Mouse (Mus musculus): Measurements from ENCODE around the gene Tefm.
"Not testable (repeated sequence)": the region's sequence is repeated elsewhere in the genome, so short reads cannot be mapped to it uniquely, and the experiment has no call there.

Gene Tefm

DNA sequence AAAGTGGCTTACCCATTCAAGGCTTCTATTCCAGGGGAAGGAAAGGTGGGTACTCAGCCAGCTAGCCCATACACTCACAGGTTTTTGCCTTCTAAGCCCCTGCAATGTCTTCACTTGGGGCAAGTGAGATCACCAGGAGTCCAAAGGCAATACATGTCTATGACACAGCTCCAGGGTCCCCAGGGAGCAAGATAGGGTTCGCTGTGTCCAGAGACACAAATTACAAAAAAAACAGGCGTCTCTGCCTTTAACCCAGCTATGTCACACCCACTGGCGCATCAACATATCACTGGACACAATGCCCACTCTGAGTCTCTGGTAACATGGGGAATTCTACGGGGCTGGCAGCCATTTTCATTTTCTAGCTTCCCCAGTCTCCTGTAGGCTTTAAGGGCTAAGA is 14.0 kb upstream of the Tefm start:
- no peak for DNase-seq

DNA sequence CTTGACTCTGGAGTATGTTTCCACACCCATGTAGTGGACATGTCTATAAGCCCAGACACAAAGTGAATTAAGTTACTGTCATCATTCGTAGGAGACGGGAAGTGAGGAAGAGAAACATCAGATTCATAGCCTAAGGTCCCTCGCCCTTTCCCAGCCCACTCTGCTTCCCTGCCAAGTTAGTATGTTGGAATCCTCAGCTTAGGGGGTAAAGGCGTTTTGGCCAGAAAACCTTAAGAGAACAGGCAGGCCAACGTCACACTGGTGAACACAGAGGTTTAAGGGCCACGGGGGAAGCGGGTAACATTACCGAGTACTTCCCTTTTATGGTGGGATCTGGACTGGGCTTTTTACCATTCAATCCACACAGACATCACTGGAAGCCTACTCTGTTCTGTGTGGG is 13.6 kb upstream of the Tefm start:
- no peak for DNase-seq

DNA sequence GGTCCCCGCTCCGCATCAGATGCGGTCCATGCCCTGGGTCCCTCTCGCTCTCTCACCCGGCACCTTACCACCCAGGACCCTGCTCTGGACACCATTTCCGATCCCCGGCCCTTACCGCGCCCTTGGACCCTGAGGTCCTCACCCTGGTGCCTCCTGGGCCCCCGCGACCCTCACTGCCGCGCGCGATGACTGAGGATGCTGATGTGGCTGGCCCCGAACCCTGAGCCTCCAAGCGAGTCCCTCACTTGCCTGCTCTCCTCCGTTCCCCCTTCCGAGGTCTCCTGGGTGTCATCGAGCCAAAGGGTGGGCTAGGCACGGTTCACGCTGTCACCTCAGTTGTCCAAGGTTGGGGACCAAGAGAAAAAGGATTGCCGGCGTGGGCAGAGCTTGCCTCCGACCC is 12.5 kb upstream of the Tefm start:
- no peak for DNase-seq

DNA sequence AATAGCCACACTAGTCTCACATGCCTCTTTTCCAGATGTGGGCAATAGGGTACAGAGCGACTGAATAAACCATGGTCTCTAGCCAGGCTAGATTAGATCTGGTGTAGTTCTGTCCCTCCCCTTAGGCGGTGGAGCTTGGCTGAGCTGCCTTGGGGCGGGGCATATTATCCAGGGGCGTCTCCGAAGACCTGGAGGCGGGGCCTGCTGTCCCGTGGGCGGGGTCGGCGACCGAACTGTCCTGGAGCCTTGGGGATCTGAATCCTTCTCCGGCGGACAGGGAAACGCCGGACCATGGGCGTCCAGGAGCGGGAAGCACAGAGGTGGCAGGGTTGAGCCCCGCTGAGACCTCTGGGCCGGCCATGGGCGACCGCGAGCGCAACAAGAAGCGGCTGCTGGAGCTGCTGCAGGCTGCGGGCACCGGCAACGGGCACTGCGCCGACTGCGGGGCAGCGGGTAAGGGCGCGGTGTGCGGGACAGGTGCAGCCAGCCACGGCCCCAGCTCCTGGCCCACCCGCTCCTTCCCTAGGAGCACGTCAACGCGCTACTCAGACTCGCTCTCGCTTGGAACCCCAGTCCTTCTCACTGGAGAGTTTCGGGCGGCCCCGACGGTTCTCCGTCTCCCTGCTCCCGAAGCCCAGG is 12.0 kb upstream of the Tefm start, which contains the start of gene Adap2:
Gene Adap2 (plus strand): TSS at position 249 of the 639 bp plus-strand sequence.
- peak; percentile 18 to 38 for DNase-seq

DNA sequence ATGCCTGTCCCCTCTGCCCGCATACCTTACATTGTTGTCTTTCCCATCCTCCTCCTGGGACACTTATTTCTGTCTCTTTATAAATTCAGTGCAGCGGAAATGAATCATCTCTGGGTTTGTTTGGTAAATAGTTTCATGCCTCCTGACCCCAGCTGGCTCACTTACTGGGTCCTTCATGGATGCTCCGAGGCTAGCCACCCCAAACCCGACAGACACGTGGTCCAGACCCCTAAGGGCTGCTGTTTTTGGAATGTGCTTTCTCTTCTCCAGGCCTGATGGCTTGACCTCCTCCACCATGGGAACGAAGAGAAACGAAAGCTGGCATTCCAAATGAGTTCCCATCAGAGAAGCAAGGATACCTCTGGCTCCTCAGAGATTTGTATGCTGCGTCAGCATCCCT is 10.4 kb upstream of the Tefm start:
- DNase-seq, result no peak

DNA sequence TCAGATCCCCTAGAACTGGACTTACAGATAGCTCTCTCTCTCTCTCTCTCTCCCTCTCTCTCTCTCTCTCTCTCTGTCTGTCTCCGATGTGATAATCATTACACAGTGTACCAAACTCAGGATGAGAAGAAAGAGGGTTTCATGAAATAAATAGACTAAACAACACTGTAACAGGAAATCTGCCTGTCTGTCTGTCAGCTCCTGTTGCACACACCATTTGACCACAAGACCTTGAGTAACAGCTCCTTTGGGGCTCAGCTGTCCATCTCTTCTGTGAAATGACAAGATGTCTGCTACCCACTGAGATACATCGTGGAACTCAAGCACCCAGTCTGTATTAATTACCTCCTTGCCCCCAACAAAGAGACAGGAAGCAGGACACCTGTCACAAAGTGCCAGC is 9.6 kb upstream of the Tefm start:
- no peak for DNase-seq

DNA sequence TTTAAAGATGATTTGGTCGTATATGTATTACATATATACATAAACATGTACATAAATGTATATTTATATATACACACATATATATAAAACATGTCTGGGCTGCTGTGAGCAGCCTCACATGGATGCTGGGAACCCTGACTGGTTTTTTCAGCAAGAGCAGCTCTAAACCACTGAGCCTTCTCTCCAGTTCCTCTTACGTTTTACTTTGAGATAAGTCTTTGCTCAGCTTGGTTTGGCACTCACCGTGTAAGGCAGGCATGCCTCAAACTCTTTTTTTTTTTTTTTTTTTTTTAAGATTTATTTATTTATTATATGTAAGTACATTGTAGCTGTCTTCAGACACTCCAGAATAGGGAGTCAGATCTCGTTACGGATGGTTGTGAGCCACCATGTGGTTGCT is 8.6 kb upstream of the Tefm start:
- DNase-seq, result no peak

DNA sequence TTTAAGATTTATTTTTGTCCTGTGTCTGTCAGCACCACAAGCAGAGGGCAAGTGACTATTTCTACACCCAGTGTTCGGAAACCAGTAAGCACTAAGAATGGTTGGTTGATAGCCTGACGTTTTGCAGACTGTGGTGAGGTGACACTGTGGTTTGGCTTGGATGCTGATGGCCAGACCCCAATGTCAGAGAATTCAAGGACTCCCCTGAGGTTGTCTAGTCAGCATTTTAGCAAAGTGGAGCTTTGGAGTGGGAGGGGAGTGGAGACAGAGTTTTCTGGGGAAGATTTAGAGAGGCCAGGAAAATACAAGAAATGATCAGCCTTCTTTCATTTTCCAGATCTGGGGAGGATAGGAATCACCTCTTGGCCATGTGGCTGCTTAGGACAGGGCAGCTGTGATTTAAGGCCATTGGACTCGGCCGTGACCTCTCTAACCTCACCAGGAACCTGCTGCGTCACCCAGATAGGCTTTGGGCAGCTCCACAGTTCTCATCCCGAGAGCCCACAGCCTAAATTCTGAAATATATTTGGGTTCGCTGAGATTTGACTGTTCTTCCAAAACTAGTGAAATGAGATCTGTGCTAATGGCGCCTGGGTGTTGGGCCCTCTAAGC is 7.5 kb upstream of the Tefm start:
- DNase-seq, result no peak

DNA sequence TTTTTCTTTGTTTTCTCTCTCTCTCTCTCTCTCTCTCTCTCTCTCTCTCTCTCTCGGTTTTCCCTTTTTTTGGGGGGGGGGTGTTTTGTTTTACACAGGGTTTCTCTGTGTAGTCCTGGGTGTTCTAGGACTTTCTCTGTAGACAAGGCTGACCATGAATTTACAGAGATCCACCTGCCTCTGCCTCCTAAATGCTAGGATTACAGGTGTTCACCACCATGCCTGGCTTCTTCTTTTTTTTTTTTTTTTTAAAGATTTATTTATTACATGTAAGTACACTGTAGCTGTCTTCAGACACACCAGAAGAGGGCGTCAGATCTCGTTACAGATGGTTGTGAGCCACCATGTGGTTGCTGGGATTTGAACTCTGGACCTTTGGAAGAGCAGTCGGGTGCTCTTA is 7.0 kb upstream of the Tefm start:
- not testable (repeated sequence) for DNase-seq

DNA sequence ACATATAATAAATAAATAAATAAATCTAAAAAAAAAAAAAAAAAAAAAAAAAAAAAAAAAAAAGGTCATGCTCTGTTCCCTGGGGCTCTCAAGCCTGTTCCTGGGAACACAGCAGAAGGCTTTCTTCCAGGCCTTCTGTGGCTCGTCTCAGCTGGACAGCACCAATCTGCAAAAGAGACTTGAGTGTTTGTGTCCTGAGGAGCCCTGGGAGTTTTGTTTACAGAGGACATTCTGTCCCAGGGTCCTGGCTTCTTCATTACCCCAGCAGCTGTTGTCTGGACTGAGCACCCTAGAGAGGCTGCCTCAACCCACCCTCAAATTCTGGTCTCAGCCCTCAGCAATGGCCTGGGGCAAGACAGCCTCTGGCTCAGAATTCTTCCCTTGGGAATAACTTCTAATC is 6.3 kb upstream of the Tefm start:
- no peak for DNase-seq

DNA sequence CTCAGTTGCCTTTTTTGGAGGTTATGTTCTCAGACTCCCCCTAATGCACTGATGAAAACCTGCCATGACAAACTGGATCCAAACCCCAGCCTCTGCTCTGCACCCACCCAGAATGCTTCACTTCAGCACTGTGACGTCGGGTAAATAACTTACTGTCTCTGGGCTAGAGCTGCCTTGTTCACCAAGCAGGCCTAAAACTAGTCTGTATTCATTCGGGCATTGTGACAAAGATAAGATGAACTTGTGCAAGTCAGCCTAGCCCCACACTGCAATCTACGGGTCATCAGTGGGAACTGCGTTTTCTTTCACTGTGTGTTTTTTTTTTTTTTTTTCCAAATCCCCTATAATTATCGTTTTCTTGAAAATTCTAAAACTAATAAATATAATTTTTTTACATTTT is 5.8 kb upstream of the Tefm start:
- no peak for DNase-seq

DNA sequence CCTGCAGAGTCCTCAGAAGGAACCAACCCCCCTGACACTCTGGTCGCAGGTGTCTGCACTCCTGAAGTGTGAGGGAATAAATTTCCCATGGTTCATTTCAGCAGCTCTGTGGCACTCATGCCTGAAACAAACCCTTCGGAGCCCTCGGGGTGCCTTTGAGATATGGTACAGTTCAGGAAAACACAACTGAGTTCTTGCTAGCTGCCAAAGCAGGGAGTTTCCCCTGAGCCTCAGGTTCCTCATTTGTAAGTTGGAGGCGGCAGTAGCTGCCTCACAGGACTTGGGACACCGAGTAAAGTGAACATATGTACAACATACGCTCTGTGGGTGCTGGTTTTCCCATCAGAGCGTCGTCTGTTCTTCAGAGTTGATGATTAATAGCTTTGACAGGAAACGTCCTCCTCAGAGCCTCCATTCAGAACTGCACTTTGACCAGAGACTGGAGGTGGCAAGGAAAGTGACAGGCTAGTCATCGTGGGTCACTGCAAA is 3.9 kb upstream of the Tefm start:
- DNase-seq, result no peak

DNA sequence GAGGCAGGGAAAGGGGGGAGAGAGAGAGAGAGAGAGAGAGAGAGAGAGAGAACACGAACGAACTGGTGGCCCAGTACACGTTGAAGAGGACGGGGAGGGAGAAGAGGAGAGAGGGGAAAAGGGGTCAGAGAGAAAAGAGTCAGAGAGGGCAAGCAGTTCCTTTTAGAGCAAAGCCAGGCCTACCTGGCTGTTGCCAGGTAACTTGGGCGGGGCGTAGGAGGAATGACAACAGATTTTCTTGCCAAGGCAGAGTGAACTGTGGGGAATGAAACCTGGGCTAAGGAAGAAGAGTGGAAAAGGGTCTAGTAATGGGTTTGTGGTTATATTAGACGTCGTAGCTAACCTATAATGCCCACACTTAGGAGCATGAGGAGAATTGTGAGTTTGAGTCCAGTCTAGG is 897 bp upstream of the Tefm start:
- no peak for DNase-seq

DNA sequence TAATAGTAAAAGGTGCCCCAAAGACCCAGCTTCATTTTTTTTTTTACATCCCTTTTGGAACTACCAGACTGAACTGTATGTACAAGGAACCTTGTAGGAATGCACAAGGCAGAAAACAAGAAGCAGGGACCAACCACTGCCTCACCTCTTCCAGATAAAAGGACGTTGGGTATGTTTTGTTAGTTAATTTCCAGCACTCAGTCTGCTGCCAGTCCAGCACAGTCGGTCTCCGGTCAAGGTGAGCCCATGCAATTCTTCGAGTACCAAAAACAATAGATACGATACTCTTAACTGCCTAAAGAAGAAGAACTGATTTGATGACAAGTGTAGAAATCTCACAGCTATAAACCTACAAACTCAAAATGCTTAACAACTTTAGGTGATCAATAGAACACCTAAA is 4.2 kb downstream of the Tefm start:
- DNase-seq, result no peak

DNA sequence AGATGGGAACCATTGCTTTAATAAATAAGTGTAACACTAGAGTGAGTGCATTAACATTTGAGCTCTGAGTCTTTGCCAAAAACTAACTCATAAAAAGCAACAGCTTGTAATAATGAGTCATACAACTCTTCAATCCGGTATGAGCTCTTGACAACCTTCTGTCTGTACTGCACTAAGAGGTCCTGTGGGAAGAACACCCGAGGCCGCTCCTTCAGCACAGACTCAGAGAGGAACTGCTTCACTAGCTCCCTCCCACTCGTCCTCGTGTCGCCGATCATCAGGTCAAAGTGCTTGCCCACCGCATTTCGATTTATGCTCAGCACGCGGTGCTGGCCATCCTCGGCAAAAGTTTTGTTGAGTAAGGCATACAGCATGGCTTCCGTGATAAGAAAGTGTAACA is 5.2 kb downstream of the Tefm start:
- no peak for DNase-seq

DNA sequence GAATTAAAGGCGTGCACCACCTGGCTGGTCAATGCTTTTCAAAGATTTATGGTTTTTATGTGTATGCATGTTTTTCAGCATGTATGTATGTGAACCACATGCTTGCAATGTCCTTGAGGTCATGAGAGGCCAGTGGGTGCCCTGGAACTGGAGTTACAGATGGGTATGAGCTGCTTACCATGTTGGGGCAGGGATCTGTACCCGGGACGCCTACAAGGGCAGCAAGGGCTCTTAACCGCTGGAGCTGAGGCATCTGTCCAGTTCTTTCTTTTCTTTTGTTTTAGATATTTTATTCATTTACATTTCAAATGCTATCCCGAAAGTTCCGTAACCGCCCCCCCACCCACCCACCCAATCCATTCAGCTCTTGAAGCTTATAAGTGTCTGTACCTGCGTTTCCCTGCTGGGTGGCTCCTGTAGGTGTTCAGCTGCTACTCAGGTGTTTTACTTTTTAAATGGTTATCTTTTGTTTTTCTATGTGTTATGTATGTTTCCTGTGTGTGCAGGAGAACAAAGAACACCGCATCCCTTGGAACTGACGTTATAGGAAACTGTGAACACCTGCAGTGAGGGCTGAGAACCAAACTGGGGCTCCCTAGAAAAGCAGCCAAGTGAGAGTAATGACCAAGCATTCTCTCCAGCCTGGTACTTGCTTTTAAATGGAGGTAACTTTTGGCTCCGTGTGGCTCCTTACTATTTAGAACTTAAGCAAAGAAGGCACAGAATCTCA is 5.9 kb downstream of the Tefm start:
- DNase-seq, result no peak

DNA sequence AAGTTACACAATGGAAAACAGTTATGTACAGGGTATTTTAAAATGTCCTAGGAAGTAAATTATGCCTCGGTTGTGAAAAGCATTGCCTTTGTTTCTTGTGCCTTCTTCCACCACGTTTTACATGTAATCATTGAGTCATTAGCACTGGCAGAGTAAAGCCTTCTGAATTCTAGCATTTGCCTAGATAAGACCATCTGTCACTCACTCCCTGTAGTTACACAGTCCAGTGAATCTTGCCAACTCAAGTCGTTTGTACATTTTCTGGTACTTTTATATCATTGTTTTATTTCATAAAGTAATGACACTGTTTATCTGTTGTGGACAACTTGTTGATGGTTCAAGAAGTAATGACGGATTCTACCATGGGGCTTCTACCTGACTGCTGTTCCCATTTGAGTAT is 7.2 kb downstream of the Tefm start:
- DNase-seq, result no peak

DNA sequence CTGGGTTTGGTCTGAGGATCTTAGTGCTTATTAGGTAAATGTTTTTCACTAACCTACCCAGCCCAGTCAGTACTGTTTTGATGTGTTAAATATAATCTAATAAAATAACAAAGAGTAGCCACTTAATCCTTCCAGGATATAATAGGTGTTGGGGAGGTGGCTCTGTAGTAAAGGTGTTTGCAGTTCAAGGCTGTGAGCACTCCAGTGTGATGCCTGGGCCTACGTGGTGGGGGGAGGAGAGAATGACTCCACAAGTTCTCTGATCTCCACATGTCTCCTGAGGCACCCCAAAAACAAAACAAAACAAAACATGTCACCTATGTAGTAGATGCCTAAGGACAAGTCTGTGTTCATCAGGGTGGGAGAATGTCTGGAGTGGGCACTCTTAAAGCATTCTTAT is 9.9 kb downstream of the Tefm start:
- DNase-seq, result no peak

DNA sequence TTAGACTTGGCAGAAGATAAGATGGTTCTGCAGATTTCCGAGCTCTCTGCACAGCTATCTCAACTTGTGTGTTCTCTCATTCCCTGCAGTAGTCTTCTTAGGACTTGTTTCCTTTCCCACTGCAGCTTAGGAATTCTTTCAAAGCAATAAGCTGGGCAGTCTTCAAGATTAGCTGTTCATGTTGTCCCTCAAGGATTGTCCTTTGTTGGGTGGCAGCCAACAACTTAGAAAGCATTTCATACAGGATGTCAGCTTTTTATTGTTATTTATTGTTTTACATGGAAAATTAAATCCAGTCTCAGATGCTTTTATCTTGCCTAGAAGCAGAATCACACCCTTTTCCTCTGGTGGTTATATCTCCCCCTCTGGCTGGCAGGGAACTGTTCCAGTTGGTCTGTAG is 25.6 kb downstream of the Tefm start:
- DNase-seq, result no peak

DNA sequence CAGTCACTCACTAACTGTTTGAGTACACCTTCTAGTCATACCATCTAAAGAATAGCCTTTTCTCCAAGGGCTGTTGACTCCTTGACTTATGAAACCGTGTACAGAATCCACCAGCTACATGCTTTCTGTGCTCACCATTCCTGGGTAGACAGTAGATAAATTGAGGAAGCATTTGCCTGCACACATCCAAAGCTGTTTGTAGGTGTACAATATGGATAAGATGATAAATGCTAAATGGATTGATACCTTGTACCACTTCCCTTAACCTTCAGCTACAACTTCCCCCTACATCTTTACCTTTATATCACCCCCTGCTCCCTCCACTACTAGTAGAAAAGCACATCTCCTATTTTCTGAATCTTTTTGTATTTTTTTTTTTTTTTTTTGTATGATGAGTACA is 37.6 kb downstream of the Tefm start:
- no peak for DNase-seq

DNA sequence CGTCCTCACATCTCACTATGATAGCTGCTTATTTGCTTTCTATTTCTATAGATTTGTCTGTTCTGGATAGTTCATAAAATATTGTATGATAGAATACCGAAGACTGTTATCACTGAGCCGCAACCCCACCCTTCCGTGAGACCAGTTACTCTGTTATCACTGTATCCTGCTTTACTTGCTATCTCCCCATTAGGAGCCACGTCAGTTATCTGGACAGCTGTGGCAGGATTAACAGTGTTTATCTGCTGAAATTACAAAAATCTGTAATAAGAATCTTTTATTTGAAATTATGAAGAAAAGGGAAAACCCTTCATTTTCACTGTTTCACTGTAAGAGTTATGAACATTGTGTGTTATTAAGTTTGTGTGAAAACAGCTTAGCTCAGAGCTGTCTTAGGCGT is 40.7 kb downstream of the Tefm start:
- no peak for DNase-seq

DNA sequence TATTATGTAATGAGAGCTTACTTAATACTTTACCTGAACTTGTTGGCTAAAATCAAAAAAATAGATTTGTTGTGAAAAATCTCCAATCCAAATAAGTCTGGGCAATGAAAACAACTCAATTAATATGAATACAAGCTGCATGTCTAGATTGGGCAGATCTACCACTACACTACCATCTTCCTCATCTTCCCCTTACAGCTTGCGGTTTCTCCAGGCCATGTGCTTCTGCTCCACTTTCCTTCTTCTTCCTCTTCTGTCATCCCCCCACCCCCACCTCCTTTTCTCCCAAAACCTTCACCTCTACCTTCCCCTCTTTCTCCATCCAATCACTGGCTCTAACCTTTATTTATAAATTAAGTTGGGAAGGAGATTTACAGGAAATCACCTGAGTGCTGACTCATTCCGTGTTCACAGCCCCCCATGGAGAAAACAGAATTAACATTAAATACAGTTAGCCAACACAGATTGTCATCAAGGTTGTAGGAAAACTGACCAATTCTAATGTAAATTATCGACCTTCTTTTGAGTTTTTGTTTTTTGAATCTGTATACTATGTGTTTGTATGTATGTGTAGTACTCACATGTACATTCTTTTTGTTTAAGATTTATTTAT is 43.4 kb downstream of the Tefm start:
- DNase-seq, result no peak

DNA sequence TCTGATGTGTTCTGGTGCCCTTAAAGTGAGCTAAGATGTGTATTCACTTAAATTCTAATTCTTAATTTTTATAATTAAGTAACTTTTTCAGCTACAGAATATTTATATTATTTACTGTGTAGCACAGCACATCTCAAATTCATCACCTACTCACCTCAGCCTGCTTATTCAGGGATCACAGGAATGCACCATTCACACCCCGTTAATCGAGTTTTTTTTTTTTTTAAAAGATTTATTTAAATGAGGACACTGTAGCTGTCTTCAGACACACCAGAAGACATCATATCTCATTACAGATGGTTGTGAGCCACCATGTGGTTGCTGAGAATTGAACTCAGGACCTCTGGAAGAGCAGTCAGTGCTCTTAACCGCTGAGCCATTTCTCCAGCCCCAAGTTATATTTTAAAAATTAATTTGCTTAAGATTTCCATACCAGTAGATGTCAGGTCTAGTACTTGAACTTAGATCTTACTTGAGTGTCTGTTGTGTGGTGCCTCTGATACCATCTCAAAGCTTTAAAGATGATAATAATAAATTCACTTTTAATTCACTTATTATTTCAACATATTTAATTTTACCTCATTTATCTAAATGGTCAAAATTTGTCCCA is 51.3 kb downstream of the Tefm start:
- no peak for DNase-seq

All from cerebellum, postnatal 36 days (tissue).